In genomic region chr9:20726134-20726858, GRCm38 (mm10) we compare ENCODE assay signal across 8 mouse cellular contexts. TPM values are rescaled to one million over a fixed set of nuclear protein-coding genes. Genes with fewer than 3 reads are reported as not detected.
DNase-seq lines count a peak whose midpoint lies in the region; ATAC-seq and TF ChIP-seq lines count a peak whose summit lies in the region.

No protein-coding gene starts in this region.

- no peak for TF ChIP-seq EP300 in liver, embryonic 14.5 days (IDR thresholded peaks at IDR 0.05; ENCODE audit: low read depth)

- H3K4me3 ChIP-seq in kidney, postnatal 0 days (replicated peaks; ENCODE audit: low read depth, low read length) = peak overlapping the region; percentile 45
- 0 out of 2 replicates have a peak overlapping the region, but pooled peaks have one; percentile 23 for H3K4me3 ChIP-seq in G1E (ENCODE audit: low read depth, low read length)
- H3K4me3 ChIP-seq in forebrain, embryonic 11.5 days (ENCODE audit: low read depth, low read length) = peak overlapping the region; percentile 55
- peak overlapping the region in 1 of 2 experiments; percentile 40; a peak in 2 of 4 replicates for H3K4me3 ChIP-seq in liver, embryonic 14.5 days (ENCODE audit: insufficient read depth in 1 of 2, low read depth in 2 of 2, low read length in 2 of 2)

- no peak overlapping the region for H3K27ac ChIP-seq in kidney, postnatal 0 days
- no peak overlapping the region for H3K27ac ChIP-seq in forebrain, embryonic 11.5 days (ENCODE audit: low read depth, low read length)
- H3K27ac ChIP-seq in liver, embryonic 14.5 days = no peak overlapping the region

- no peaks in the 10 kb centered on the region for H3K9me3 ChIP-seq in kidney, postnatal 0 days (replicated peaks; ENCODE audit: low read length)
- H3K9me3 ChIP-seq in G1E (replicated peaks) = no peaks in the 10 kb centered on the region
- H3K9me3 ChIP-seq in forebrain, embryonic 11.5 days (ENCODE audit: control insufficient read depth, low read length) = no peaks in the 10 kb centered on the region
- no peaks in the 10 kb centered on the region for H3K9me3 ChIP-seq in liver, embryonic 14.5 days (ENCODE audit: control insufficient read depth, low read length)

- H3K36me3 ChIP-seq in kidney, postnatal 0 days (ENCODE audit: insufficient read depth, low read length) = no peaks in the 10 kb centered on the region
- H3K36me3 ChIP-seq in G1E (replicated peaks) = no peaks in the 10 kb centered on the region
- H3K36me3 ChIP-seq in forebrain, embryonic 11.5 days (ENCODE audit: control insufficient read depth, insufficient read depth, low read length) = no peaks in the 10 kb centered on the region
- H3K36me3 ChIP-seq in liver, embryonic 14.5 days (replicated peaks; ENCODE audit: control insufficient read depth, insufficient read depth, low read depth) = no peaks in the 10 kb centered on the region

- no peak for TF ChIP-seq CTCF in kidney, postnatal 0 days (IDR thresholded peaks at IDR 0.05; ENCODE audit: low read depth)
- TF ChIP-seq CTCF in G1E (IDR thresholded peaks at IDR 0.05; ENCODE audit: low read depth, low read length) = no peak
- no peak for TF ChIP-seq CTCF in liver, embryonic 14.5 days (IDR thresholded peaks at IDR 0.05; ENCODE audit: low read depth)

- peak overlapping the region; percentile 97 for H3K4me2 ChIP-seq in kidney, postnatal 0 days (ENCODE audit: low read length)
- H3K4me2 ChIP-seq in forebrain, embryonic 11.5 days (ENCODE audit: low read depth, low read length, severe bottlenecking) = peak overlapping the region; percentile 97
- H3K4me2 ChIP-seq in liver, embryonic 14.5 days (ENCODE audit: low read depth) = peak overlapping the region; percentile 61

- no peak for DNase-seq in kidney, postnatal 0 days (ENCODE audit: low spot score)
- DNase-seq in kidney, adult 9 months = no peak
- DNase-seq in G1E (ENCODE audit: low spot score) = no peak
- DNase-seq in forebrain, embryonic 11.5 days (ENCODE audit: low spot score) = peak; percentile 65
- no peak for DNase-seq in liver, embryonic 14.5 days (ENCODE audit: low read depth in 3 of 3, low spot score in 3 of 3)
- no peak for DNase-seq in urinary bladder, postnatal 4 days (ENCODE audit: low spot score in 2 of 2)
- DNase-seq in frontal cortex, postnatal 25 days (ENCODE audit: low spot score in 2 of 2) = no peak

- peaks cover 19% of the 10 kb centered on the region; the same call in 1 of the 2 replicates for H3K4me1 ChIP-seq in kidney, postnatal 0 days (replicated peaks; ENCODE audit: insufficient read depth, low read length)
- peaks cover 6% of the 10 kb centered on the region for H3K4me1 ChIP-seq in G1E (ENCODE audit: insufficient read depth, low read depth, low read length)
- peaks cover 5% of the 10 kb centered on the region; the same call in 1 of the 2 replicates for H3K4me1 ChIP-seq in forebrain, embryonic 11.5 days (replicated peaks; ENCODE audit: control insufficient read depth, insufficient read depth, low read length)
- peaks cover 0 to 6% of the 10 kb centered on the region in 2 experiments; a peak in 1 of 4 replicates for H3K4me1 ChIP-seq in liver, embryonic 14.5 days (replicated peaks; ENCODE audit: control insufficient read depth in 2 of 2, insufficient read depth in 2 of 2, low read length in 1 of 2)

- peak overlapping the region; percentile 37; the same call in 1 of the 2 replicates for H3K9ac ChIP-seq in kidney, postnatal 0 days (ENCODE audit: low read depth, low read length)
- H3K9ac ChIP-seq in forebrain, embryonic 11.5 days (ENCODE audit: low read length) = peak overlapping the region; percentile 63
- no peak overlapping the region for H3K9ac ChIP-seq in liver, embryonic 14.5 days (replicated peaks)

- ATAC-seq in kidney, postnatal 0 days (replicated peaks; ENCODE audit: low FRiP score, low read depth) = no peak
- ATAC-seq in G1E (ENCODE audit: extremely low read depth, insufficient number of reproducible peaks, low FRiP score, poor library complexity, severe bottlenecking) = no peak
- peak; percentile 20; the same call in 1 of the 2 replicates for ATAC-seq in forebrain, embryonic 11.5 days (replicated peaks; ENCODE audit: low FRiP score)
- ATAC-seq in liver, embryonic 14.5 days (ENCODE audit: insufficient read depth) = no peak
- no peak for ATAC-seq in granulocyte monocyte progenitor cell, adult 5-6 weeks (replicated peaks; ENCODE audit: poor library complexity, severe bottlenecking)

- 2% methylated on average over 42 of the region's 42 CpGs for WGBS in kidney, postnatal 0 days
- WGBS in forebrain, embryonic 11.5 days = 2% methylated on average over 42 of the region's 42 CpGs
- WGBS in liver, embryonic 14.5 days (ENCODE audit: insufficient replicate concordance) = 3% methylated on average over 42 of the region's 42 CpGs

- H3K27me3 ChIP-seq in kidney, postnatal 0 days (ENCODE audit: insufficient read depth, low read length) = peaks cover 37% of the 10 kb centered on the region
- H3K27me3 ChIP-seq in G1E (ENCODE audit: insufficient read depth, low read length) = peaks cover 41% of the 10 kb centered on the region
- peaks cover 36% of the 10 kb centered on the region for H3K27me3 ChIP-seq in forebrain, embryonic 11.5 days (ENCODE audit: control insufficient read depth, insufficient read depth, low read length)
- H3K27me3 ChIP-seq in liver, embryonic 14.5 days (ENCODE audit: control insufficient read depth, insufficient read depth, low read length) = peaks cover 52% of the 10 kb centered on the region

RNA-seq across cellular contexts. Expression of gene Olfm2, which starts 19.9 kb away (rescaled TPM):
- 3.4 and 3.6 TPM in 2 replicates for polyA plus RNA-seq in kidney, postnatal 0 days (2015; fragmentation: Nextera tagmentation; extraction: Ambion mirVana)
- total RNA-seq in G1E (2014; fragmentation: Nextera tagmentation) = not detected in 2 replicates
- 0.06 TPM in 1 of 2 replicates, not detected in the other for total RNA-seq in G1E (2017)
- polyA plus RNA-seq in G1E (2012) = not detected in 2 replicates
- 15.4 and 19.8 TPM in 2 replicates for polyA plus RNA-seq in forebrain, embryonic 11.5 days (2014; fragmentation: Nextera tagmentation; extraction: Ambion mirVana)
- polyA plus RNA-seq in liver, embryonic 14.5 days (2012; rRNA removed) = 0.06 and 0.18 TPM in 2 replicates
- 0.10 TPM in 1 of 2 replicates, not detected in the other for polyA plus RNA-seq in liver, embryonic 14.5 days (2014; fragmentation: Nextera tagmentation; extraction: Ambion mirVana)
- total RNA-seq in granulocyte monocyte progenitor cell, adult 5-6 weeks (2014; fragmentation: Nextera tagmentation) = not detected in 2 replicates
- 0.09 TPM in 1 of 2 replicates, not detected in the other for total RNA-seq in granulocyte monocyte progenitor cell, adult 5-6 weeks (2017)
